Mouse (Mus musculus): ENCODE measurements around the gene Zfp462.
"Not testable (repeated sequence)": the region's sequence is repeated elsewhere in the genome, so short reads cannot be mapped to it uniquely, and the experiment has no call there.

Zfp462 gene

DNA sequence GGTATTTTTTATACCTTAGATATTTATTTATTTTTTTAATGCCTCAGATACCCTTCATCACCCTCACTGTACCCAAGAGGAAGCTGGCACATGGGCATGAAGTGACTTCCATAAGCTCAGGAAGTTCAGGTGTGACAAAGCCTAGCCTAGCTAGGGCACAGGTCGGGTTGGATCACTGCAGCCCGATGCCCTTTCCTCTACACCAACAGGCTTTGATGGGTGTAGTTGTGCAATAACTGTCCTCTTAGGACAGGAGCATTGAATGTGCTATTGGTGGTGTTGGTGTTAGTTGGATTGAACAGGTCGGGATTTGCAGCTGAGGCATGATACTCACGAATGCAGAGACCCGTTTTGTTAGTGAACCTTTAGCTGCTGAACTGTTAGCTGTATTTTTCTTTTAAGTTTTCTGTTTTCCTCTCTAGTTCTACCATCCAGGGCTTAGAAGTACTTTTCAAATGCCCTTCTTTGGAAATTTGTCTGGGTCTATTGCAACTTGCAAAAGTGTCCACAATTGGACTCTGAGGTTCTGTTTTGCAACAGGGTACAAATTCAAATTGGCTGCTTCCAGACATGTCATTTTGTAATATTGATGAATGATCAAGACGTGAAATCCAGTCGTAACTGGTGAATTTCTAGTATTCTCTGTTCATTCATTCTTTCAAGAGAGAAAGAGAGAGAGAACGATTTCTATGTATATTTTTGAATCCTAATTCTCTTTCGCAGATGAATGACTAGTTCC is 9.0 kb downstream of the Zfp462 start:
- no peak for DNase-seq

DNA sequence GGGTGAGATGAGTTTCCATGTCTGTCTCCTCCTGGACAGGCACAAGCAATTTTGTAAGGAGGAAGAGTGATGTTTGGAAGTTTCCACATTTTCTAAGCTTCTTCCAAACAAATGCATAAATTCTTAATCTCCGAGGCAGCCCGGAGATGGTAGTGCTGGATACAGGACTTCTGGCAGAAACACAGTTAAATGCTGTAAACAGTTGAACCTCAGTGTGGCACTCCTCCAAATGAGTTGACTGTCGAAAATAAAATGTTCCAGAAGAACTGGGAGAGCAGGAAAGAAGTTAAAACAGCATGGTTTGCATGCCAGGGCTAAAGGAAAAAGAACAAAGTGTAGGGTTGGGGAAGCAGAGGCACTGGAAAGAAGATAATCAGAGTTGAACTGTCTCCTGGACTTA is 9.6 kb downstream of the Zfp462 start:
- DNase-seq, result peak; percentile 54

DNA sequence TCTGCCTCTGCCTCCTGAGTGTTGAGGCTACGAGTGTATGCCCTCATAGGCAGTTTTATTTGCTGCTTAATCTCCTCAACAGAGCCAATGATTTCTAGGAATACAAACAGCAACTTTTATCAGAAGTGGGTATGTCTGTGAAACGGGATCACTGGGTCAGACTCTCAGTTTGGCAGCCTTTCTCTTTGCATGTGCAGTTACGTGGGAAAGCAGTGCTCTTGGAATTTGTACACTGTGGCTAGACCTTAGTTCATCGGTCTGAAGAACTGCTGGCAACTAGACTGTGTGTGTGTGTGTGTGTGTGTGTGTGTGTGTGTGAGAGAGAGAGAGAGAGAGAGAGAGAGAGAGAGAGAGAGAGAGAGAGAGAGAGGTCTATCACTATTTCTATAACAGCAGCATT is 15.9 kb downstream of the Zfp462 start:
- DNase-seq, result no peak

DNA sequence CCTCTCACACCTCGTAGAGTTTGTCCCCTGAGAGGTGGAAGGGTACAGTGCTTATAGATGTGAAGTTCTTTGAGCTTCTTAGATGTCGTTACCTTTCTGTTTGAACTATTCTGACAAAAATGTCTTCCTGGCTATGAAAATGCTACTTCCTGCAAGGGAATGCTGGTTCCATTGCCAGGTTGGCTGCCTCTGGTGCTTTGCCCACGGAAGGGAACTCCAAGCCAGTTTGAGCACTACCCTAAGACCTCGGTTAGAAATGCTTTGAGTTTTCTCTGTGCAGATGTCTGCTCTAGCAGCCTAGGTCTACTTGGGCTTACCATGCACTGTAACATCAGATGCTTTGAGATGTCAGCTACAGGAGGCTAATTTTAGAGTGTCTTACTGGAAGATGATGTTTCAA is 17.3 kb downstream of the Zfp462 start:
- DNase-seq, result no peak

DNA sequence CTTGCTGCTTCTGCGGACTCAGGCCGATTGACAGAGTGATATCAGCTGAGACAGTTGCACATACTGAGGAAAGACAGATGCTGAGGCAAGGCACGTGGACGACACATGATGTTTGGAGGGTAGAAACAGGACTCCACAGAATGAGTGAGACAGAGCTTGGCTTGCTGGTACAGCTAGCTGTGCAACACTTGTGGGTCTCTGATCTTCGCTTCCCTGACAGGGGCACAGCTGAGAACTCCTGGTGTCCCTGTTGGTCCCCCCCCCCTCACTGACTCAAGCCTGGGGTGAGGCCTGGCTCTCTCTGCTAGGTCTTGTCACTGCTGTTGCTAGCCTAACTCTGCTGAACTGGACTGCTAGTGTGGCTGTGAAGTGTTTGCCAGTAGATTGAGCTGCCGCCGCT is 18.7 kb downstream of the Zfp462 start:
- DNase-seq, result no peak

DNA sequence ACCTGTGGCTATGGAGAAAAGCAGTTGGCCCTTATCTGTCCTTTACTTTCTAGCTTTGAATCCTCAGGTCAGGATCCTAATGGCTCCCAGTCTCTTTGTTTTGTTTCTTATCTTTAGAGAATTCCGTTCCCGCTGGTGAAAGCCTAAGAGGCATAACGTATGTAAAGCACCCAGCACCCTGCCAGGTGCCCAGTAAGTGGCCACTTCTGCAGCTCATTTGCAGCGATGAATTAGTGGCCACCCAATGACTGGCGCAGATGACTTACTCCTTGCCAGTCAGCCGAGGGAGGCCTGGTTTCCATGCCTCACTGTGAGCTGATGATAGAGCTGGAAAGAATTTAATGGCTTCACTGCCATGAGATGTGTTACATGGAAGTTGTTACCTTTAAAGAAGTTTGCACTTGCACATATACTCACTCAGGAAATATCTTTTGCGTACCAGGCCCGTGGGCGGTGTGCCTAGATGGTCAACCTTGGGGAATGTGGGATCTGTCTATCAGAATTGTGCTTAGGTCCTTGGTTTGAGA is 20.4 kb downstream of the Zfp462 start:
- DNase-seq, result peak; percentile 47

DNA sequence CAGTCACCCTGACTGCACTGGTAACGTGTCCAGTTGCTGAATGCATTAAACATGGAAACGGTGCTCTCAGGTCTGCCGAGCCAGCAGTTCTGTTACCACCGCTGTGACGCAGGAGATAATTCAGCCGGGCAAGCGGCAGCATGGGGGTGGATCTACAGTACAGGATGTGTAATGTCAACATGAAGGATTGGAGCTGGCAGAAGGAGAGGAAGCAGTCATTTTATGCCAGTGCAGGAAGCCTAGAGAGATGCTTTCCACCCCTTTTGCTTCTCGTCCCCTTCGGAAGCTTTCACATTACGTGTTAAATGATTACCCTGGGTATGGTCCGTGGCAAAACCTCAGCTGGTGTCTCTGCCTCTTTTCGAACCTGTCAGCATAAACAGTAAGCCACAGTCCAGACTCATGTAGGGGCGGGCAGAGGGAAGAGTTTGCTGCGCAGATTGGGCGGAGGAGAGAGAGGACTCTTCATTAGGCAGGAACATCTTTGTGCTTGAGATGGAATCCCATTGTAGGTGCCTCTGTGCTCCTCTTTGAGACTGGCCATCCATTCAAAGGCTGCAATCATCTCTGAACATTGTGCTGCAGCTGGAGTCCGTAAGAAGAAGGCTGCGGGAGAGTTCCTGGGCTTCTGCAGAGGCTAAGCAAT is 21.4 kb downstream of the Zfp462 start:
- DNase-seq, result peak; percentile 71

DNA sequence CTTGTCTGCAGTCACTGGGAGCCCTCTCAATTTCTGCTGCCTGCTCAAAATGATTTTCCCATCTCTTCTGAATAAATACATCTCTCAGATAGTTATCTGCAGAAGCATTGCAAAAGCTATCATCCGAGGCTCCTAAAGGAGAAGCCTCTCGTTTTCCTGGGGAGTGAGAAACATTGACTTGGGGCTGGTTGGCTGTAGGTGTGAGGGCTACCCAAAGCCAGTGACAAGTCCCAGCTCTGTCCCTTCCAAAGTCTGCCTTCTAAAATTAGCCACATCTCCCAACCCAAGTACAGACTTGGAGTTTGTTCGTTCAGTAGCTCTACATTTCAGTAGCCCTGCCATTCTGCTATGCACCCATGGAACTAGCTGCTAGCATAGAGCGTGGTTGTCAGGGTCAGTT is 22.3 kb downstream of the Zfp462 start:
- DNase-seq, result no peak

DNA sequence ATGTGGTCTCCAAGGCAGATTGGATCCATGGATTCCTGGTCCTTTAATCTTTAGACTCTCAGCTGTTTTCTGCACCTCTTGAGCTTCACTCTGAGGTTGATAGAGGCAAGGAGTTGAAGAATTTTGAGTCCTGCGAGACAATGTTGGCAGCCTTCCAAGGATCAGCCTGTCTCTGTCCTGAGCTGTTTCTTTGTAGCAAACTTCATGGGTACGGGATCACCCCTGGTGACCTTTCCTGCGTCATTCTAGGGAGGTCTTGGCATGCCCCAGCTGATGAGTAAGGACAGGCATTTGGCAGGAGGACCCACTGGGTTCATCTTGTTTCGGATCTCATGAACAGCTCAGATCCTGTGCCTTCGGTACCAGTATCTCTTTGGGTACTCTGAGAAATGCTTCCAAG is 22.9 kb downstream of the Zfp462 start:
- peak; percentile 53 for DNase-seq

DNA sequence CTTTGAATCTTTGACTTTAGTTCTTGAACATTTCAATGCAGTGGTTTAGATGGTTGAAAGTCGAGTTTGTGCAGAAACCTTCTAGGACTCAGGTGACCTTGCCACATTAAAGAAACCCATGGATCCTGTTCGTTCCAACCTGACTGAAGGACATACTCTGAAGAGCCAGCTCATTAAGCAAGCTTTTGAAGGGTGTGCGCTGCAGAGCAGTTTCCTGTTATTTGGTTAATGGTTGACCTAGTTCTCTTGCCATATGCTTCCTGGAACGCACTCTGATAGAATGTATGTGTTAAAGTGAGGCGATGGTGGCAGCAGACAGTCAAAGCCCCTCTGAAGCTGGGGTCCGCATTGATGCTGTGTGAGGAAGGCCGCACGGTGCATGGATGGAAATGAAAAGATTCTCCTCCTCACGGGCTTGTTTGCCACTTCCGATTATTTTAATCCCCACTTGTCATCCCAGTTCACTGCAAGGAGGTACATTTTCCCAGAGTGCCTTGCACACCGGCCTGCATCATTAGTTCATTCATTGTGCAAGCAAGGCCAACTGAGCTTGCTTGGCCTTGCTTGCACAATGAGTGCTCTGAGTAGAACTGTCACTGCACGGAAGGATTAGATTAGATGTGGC is 24.9 kb downstream of the Zfp462 start:
- DNase-seq, result no peak

DNA sequence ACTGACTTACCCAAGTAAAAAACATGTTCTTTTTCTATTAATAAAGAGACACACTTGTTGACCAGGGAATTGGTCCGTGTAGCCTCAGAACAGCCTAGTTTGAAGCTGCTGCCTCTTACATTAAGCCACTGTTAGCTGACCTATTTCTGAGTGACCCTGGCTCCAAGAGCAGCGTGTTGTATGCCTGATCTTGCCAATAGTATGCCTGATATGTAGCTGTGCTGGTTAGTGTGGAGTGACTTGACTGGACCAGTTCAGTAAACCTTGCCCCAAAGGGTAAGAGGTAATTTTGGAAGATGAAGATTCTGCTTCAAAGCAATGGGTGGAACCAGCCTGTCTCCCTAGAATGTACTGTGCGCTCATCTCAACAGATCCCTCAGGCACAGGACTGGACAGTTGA is 26.5 kb downstream of the Zfp462 start:
- no peak for DNase-seq

DNA sequence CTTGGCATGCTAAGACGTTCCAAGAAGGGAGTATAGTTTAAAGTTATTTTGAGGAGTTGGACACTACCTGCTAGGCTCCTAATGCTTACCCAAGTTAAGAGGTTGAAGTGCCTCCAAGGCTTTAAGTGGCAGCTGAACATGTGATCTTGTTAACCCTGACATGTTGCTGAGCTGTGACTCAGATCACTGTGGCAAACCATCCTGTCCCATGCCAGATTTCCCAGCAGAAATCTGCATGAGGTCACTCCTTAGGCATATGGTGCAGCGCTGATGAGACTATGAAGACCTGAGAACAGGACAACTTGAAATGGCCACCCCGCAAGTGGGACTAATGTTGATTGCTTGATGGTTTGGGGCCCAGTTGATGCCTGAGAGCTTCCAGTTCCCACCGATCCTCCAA is 27.2 kb downstream of the Zfp462 start:
- DNase-seq, result no peak

DNA sequence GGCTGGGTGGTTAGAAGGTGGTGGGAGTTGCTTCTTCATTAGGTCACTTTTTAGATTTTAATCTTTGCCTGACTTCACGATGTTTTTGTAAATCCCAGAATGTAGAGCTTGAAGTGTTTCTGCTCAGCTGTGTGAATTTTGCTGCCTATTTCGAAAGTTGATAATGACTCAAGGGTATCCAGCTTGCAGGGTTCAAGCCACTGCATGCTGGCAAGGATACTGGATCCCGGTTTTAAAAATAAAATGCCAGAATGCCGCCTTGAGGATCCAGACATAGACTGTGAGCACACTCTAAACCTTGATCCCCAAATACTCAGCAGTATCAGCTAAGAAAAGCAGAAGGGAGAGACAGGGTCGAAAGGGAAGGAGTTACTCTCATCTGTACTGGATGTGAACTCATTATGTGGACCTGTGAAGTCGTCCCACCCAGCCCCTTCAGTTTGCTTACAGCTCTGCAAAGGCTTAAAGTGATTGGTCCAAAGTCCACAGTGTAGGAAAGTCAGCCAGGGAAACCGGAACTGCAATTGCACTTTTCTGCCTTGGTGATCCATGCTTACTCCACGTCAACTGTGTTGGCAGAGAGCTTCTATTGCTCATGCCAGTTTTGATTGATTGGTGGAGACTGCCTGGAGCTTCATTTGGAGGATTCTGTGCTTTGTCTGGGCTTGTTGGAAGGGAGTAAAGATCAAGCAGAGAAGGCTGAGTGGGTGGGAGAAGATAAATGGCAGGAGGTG is 28.1 kb downstream of the Zfp462 start:
- DNase-seq, result no peak

DNA sequence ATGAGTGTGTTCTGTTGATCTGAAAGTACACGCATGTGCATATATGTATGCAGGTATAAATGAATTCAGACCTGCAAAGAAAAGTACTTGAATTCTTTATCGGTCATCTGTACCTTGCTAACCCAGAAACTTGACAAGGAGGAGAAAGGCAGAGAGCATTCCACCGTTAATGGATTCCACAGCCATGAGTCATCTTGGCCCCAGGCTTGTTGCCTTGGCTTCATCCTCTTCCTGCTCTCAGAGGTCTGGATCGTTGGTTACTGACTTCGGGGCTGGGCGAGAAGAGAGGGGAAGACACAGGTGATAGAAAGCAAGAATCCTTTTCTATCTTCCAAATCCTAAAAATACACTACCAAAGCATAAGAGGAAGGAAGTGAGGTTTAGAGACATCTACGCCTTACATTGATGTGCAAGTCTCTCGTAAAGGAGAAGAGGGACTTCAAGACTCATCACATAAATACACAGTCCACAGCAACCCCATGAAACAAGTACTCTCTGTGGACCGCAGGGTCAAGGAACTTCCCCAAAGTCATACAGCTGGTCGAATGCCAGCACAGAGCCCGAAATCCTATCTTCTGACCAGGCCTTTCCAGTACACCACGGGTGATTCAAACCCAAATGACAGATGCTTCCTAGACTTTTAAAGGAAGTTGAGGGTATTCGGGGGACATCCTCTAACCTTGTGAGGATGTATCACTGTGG is 35.1 kb downstream of the Zfp462 start:
- peak; percentile 67 for DNase-seq

DNA sequence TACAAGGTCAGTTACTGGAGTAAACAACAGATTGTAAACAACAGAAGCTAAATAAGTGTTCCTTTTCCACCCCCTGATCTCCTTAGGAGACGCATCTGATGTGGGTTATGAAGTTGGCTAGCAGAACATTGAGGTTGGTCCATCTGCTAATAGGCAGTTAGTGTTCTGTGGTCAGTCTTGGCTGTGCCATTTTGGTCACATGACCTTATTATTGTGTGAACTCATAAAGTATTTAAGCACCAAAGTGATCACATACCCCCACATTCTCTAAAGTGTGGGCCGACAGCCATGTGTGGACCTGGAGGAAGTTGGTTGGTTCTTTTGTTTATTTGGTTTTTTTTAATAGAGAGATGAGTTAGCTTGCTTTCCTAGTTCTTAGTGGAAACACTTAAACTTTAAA is 39.7 kb downstream of the Zfp462 start:
- DNase-seq, result no peak

DNA sequence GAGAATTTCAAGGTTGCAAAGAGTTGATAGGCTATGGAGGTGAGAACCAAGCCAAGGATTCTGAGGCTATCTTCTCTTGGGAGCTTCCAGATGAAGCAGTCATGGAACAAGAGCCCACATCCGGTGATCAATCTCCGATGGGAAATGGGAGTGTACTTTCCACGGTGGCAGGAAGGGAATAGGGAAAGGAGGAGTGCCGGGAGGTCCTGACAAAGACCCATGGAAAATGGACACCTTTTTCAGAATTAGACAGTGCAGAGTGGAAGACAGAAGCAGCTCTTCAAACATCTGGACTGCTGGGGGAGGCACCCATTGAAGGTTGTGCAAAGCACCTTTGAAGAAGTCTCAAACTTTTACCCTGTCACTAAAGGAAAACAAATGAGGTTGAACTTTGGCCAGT is 41.8 kb downstream of the Zfp462 start:
- DNase-seq, result no peak

DNA sequence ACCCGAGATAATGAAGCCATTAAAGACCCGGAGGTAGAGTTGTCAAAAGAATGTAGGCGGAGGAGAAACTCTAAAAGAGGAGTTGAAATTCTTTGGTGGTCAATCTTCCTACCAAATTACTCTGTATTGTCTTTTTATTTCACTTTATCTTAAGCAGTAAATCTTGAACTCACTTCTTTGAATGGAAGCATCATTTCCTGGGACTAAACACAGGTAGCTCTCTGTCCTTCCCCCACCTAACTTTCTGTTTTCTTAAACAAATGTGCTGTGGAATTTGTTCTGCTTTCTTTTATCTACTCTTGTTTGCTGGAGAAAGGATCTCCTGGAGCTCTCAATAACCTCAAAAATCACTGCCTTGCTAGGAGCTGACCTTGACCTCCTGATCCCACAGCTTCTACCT is 42.4 kb downstream of the Zfp462 start:
- no peak for DNase-seq

DNA sequence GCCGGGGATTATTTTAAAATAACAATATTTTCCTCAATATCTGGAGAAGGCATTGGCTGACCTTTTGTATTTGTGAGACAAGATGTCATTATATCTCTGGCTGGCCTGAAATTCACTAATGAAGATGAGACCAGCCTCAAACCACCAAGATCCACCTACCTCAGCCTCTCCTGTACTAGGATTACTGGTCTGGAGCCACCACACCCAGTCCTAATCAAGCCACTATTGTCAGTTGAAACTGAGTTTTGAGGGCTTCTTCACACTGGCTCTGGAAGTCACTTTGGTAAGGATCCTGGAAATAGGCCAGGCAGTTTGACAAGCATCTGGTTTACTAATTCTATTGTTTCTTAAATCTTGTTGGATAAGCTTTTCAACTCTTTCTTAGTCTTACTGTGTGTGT is 43.1 kb downstream of the Zfp462 start:
- DNase-seq, result no peak

DNA sequence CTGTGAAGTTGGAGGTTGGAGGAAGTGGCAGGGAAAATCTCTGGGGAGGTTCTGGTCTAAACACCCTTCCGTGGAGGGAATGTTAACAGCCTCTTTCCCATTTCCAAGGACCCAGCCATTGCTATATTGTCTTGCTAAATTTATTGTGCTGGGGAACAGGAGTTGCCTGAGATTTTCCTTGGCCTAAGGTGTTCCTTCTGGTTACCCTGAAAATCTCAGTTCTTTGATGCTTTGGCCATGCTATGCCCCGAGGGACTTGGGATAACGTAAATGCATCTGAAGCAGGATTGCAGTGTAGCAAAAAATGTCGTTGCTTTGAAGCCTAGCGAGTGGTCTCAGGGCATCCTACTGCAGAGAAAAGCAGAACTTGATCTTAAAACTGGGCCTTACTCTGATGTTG is 47.1 kb downstream of the Zfp462 start:
- no peak for DNase-seq

DNA sequence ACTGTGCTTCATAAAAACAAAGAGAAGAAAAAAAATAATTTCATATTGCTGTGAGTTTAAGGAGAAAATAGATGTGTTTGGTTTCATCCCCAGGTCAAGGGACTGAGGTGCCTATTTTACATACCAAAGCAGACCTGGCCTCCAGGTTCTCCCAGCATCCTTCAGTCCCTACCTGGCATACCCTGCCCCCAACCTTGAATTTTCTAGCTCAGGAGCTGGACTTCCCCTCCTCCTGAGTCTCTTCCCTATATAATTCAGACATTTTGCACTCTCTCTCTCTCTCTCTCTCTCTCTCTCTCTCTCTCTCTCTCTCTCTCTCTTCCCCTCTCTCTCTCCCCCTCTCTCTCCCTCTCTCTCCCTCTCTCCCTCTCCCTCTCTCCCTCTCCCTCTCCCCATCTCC is 48.2 kb downstream of the Zfp462 start:
- not testable (repeated sequence) for DNase-seq

DNA sequence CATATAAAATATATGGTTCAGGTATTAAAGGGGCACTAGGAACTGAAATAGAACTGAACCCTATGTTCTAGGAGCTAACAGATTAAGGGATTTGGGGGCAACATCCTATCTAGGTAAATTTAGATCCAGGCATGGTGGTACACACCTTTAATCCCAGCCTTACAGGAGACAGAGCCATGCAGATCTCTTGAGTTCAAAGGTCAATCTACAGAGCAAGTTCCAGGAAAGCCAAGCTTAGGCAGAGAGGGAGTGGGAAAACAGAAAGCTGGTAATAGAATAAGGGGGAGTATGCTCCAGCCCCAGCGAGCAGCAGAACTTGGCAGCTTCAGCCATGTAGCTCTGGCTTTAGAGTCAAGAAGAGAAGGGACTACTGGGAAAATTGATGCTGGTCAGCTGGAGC is 50.4 kb downstream of the Zfp462 start:
- no peak for DNase-seq

DNA sequence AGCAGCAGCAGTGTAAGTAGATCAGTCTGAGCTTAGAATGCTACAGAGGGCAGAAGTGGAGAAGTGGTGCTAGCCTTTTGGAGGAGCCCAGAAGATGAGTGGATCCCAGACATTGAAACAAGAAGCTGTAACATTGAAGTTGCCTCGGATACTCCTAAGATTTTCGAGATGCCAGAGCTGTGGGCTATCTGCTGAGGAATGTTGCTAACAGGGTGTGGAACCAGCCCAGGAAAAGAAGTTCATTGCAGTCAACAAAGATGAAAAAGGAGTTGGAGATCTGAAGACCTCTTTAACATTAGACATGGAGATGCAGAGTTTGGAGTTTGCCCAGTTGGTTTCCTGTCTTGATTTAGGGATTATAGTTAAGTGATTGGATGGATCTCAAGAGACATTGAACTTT is 51.2 kb downstream of the Zfp462 start:
- DNase-seq, result no peak

Data from lung, postnatal 14 days (tissue).